Mouse (Mus musculus): ENCODE data around the gene Fam47e.
A peak's percentile ranks its signal among the peaks of the same experiment; 100 is the strongest.

Fam47e gene

DNA sequence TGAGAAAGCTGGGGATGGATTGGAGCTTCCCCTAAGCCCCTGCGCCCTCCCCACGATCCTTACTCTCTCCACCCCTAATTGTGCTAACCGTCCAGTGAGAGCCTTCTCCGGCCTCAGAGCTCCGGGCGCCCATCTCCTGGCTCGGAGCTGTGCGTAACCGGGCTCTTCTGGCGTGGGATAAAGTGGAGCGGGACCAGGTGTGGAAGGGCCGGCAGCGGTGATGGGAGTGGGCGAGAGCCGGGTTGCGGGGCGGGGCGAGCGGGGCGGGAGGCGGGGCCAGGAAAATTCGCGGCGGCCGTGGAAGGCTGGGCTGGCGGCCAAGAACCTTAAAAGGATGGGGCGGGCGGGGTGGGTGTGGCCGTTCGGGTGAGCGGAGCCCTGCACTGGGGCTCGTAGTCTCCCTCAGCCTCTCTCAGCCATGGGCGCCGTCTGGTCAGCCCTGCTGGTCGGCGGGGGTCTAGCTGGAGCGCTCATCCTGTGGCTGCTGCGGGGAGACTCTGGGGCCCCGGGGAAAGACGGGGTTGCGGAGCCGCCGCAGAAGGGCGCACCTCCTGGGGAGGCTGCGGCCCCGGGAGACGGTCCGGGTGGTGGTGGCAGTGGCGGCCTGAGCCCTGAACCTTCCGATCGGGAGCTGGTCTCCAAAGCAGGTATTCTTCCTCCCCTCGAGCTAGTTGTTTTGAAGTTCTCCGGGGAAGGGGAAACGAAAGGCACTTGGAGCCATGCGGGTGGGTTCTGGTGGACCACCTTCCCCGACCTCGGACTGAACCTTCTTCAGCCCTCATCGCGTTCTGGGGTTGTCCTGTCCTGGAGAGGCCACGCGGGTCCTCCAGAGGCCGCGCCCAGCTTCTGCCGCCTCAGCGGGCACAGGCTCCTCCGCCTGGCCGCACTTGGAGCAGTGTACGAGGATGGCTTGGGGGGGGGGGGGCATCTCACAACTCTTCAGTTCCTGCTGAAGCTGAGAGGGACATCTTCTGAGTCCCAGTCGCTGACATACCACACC is 48.1 kb downstream of the Fam47e start, which contains the start of gene Stbd1:
Stbd1 (plus strand) TSS at position 351 of the 1,000 bp plus-strand sequence.
- peak in 1 of 2 experiments; percentile 19 for DNase-seq (ENCODE audit: low spot score in 2 of 2)

DNA sequence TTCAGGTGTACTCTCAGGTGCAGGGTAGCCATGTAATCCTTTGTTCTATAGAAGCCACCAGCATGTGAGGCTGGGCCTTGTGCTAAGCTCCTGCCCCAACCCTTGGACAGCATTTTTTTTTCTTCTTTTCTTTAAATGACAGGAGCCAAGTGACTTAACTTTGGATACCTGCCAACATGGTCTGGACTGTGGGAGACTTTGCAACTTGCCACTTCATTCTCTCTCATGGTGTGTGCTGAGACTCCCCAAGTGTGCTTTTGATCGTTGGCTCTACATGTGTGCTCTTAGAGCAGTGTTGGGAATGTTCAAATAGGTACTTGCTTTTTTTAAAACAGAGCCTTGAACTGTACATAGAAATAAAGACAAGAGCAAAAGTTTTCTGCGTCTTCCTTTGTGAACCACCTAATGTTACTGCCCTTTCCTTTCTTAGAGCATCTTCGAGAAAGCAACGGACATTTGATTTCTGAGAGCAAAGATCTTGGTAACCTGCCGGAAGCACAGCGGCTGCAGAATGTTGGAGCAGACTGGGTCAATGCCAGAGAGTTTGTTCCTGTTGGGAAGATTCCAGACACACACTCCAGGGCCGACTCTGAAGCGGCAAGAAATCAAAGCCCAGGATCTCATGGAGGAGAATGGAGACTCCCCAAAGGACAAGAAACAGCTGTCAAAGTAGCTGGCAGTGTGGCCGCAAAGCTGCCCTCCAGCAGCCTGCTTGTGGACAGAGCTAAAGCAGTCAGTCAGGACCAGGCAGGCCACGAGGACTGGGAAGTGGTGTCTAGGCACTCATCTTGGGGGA is 49.8 kb downstream of the Fam47e start:
- DNase-seq (ENCODE audit: low spot score in 2 of 2): no peak

DNA sequence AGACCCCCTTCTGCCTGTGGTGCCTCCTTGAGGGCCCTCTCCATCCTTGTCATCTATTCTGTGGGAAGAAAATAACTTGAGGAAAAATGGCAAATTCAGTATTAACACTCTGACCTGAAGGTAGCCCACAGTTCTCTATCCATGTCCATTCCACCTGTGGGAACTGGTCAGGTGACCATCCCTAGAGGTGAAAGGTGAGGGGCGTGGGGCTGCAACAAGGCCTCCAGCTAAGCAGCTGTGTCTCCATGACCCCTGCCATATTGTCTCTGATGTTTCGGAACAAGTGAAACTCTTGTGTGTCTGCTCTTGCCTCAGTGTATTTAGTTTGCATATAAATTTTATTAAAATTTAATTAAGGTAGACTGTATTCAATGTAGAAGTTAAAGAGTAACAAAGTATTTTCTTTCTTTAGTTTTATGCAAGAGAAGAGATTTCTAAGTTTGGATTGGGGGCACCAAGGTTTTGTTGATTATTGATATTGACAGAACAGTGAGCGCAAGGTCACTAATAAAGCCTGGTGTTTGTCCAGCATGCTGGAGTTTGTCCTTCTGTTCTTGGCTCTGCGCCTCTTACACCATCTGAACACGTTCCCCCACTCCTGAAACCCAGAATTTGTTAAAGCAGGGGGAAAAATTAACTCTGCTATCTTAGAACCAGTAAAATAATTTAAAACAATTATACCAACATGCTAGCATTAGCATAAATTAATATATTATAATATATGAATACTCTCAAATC is 52.8 kb downstream of the Fam47e start:
- DNase-seq (ENCODE audit: low spot score in 2 of 2): no peak

DNA sequence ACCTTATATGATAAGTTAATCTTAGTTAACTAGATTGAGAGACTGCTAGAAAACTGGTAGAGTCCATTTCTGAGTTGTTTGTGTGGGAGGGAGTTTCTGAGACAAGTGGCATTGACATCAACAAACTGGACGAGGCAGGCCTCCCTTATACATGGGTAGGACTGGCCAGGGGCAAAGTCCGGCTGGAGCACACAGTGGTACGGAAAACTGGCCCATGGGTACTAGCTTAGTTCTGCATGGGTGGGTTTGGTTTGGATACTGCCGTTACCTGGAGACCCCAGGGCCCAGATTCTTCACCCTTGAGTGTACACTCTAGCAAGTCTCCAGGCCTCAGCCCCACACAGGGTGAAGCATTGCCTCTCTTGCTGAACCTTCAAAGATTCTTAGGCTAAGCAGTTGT is 57.9 kb downstream of the Fam47e start:
- no peak for DNase-seq (ENCODE audit: low spot score in 2 of 2)

DNA sequence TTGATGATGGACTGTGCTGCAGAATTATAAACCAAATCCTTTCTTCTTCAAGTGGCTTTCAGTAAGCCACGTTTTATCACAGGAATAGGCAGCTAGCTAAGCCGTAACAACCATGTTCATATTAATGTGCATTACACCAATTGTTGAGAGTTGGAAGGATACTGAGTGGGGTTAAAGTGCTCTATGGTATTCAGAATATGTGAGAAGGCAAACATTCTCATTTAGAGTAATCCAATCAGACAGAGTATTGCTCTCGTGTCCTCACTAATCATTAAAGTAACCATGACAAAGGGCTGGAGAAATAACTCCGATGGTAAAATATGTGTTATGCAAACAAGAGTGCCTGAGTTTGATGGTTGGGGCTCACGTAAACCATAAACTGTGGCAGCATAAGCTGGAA is 67.0 kb downstream of the Fam47e start:
- no peak for DNase-seq (ENCODE audit: low spot score in 2 of 2)

DNA sequence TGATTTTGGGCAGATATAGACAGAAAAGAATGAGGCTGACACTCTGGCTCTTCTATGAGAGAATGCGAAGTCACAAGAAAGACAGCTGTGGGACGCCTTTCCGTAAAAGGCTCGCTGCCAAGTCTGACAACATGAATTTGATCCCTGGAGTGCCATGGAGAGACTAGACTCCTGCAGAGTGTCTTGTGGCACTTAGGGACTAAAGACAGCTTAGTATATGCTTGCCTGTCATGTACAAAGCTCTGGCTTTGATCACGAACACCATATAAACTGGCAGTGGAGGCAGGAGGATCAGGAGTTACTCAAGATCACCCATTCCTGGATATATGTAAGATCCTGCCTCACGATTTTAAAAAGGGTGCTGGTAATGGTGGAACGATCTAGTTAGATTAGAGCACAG is 73.0 kb downstream of the Fam47e start:
- no peak for DNase-seq (ENCODE audit: low spot score in 2 of 2)

DNA sequence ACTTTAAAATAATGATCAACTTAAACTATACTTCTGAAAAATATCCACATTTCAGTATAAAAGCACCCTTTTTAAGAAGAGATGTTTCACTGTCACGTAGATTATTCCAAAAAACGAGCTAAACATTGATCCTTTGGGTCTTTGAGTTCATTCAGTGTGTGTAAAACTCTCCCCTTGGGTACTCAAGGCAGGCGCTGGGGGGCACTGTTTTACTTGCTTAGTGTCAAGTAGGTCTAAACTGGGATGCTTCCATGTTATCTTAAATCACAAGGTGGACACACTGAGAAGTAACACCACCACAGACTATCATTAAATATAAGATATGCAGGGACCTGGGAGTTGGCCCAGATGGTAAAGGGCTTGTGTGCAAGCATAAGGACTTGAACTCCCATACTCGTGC is 78.7 kb downstream of the Fam47e start:
- no peak for DNase-seq (ENCODE audit: low spot score in 2 of 2)

DNA sequence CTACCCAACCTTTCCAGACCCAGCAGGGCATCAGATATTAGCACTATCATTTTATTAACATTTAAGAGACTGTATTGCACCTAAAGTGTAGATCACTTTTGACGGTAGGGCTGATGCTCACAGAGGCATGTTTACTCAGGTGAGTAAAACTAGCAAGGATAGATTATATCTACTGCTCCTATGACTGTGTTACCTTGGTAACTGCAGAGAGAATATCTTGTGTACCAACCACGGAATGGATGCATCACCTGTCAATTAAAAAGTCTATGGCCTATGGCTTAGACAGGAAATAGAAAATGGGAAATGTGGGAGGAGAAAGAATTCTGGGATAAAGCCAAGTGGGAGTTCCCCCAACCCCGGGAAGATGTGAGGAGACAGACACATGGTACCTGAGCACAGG is 80.0 kb downstream of the Fam47e start:
- no peak for DNase-seq (ENCODE audit: low spot score in 2 of 2)

DNA sequence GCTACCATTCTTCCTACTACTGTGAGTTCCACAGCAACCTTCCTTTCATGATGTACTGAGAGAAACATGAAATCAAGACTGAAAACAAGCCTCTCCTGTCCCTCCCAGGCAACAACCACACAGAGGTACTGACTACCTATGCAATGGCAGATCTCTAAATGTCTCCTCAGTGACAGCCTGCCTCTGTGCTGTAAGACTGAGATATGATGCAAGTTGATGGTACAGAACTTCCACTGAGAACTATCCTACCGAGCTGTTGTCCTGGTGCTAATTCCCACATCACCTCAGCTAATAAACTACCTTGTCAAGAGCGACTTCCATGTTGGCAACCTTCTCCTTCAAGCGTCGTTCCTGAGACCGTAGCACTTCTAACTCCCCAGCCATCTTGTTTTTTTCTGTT is 81.0 kb downstream of the Fam47e start:
- DNase-seq (ENCODE audit: low spot score in 2 of 2): no peak

DNA sequence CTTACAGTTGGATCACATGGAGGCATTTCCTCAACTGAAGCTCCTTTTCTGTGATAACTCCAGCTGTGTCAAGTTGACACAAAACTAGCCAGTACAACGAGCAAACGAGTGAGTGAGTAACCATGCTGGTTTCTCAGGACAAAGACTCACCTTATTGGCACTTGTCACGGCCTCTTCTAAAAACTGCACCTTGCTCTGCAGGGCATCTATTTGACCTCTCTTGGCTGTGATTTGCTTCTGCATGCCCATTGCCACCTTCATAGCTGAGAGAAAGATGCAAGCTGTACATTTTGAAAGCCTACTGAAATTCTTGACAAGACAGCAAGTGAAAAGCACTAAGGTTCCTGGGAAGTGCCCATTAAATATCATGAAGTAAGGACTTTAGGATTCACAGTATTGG is 86.0 kb downstream of the Fam47e start:
- no peak for DNase-seq (ENCODE audit: low spot score in 2 of 2)

All from frontal cortex, postnatal 10 days (tissue).